Mouse (Mus musculus) erythroblast, embryonic 14.5 days (primary cell): ENCODE data around the gene Pdf.

Source experiments
- GATA1 ChIP-seq: IDR thresholded peaks from 2 replicates; pipeline ENCODE4 v1.6.1; 2012; ENCODE audit warnings: low read length, inconsistent platforms, mixed read lengths
- TAL1 ChIP-seq: IDR thresholded peaks from 3 replicates; pipeline ENCODE4 v1.6.1; 2012; ENCODE audit warnings: low read length, inconsistent platforms, mixed read lengths

- TF ChIP-seq TAL1 (no peak), GATA1 (no peak)
Measured at GRCm38 (mm10) chr8:107086018-107086417, 37.6 kb upstream of the Pdf start.
